Mouse (Mus musculus) kidney, embryonic 14.5 days (tissue): ENCODE results near the gene Gm30302. TPM values are rescaled to one million over a fixed set of nuclear protein-coding genes. Genes with fewer than 3 reads are reported as not detected.
"Not testable (repeated sequence)": the region's sequence is repeated elsewhere in the genome, so short reads cannot be mapped to it uniquely, and the experiment has no call there.

Source experiments
- ATAC-seq: fragments of 200-750 bp; cut with Nextera tagmentation; 2 replicates; pipeline ENCODE4 v1.8.0; 2017; ENCODE audit warnings: moderate number of reproducible peaks, mild to moderate bottlenecking, moderate TSS enrichment, moderate library complexity; ENCODE audit not compliant: low FRiP score, low TSS enrichment
- H3K27ac ChIP-seq: fragments of 300-500 bp; sonication (generic); 2 replicates; pipeline ENCODE4 v1.5.1; 2014; ENCODE audit warnings: low read depth, mild to moderate bottlenecking, low read length, moderate library complexity, mixed read lengths
- H3K27me3 ChIP-seq: fragments of 300-500 bp; sonication (generic); 2 replicates; pipeline ENCODE4 v1.6.1; 2014; ENCODE audit warnings: mild to moderate bottlenecking, low read length; ENCODE audit not compliant: control insufficient read depth, insufficient read depth
- H3K36me3 ChIP-seq: fragments of 300-500 bp; sonication (generic); 2 replicates; pipeline ENCODE4 v1.6.1; 2014; ENCODE audit warnings: low read length, mixed read lengths; ENCODE audit not compliant: control insufficient read depth, insufficient read depth
- H3K4me1 ChIP-seq: fragments of 300-500 bp; sonication (generic); 2 replicates; pipeline ENCODE4 v1.6.1; 2014; ENCODE audit warnings: low read length, mixed read lengths; ENCODE audit not compliant: control insufficient read depth, insufficient read depth
- H3K4me2 ChIP-seq: fragments of 300-500 bp; sonication (generic); replicated peaks from 2 replicates; pipeline ENCODE4 v1.6.1; 2014; ENCODE audit warnings: low read depth, mild to moderate bottlenecking, low read length
- H3K4me3 ChIP-seq: fragments of 300-500 bp; sonication (generic); 2 replicates; pipeline ENCODE4 v1.5.1; 2014; ENCODE audit warnings: mild to moderate bottlenecking, low read length
- H3K9ac ChIP-seq: fragments of 300-500 bp; sonication (generic); 2 replicates; pipeline ENCODE4 v1.6.1; 2014; ENCODE audit warnings: low read depth, mild to moderate bottlenecking, low read length, moderate library complexity
- H3K9me3 ChIP-seq: fragments of 300-500 bp; sonication (generic); 2 replicates; pipeline ENCODE4 v1.6.1; 2016; ENCODE audit warnings: low read length; ENCODE audit not compliant: control insufficient read depth
- WGBS: fragments of 180-500 bp; shearing (Covaris S2); extraction: QIAGEN DNeasy Blood & Tissue Kit; methylation state at CpG from one replicate; pipeline ENCODE4 v1.1.7; 2014; 5-methylcytosine and 5-hydroxymethylcytosine counted together
- polyA plus RNA-seq: library from polyadenylated mRNA; unstranded; fragments of >200 nt; fragmentation: Nextera tagmentation; extraction: Ambion mirVana; gene quantifications from 2 replicates; pipeline ENCODE4 v1.2.1, GENCODE M21; 2014

The Gm30302 gene
- polyA plus RNA-seq, 1 experiment from 2014 or later = not detected

DNA sequence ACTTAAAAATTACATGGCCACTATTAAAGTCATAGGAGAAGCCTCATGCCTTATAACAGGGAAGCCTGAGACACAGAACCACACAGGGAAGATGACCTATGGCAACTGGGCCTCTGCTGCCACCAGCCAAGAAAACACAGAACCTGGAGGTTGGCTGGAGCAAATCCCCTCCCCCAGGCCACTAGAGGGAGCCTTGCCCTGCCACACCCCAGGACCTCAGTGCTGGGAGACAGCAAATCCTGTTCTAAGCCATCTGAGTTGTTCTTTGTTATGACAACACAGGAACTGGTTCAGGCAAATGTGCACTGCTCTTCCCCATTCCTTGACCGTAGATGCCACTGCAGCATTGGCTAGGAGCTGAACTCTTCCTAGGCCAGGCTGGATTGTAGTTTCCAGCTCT lies 8.3 kb upstream of the Gm30302 start:
- ATAC-seq = no peak
- Histone ChIP-seq H3K9me3 (no peaks in the 10 kb centered on the region), H3K4me3 (no peak overlapping the region), H3K9ac (no peak overlapping the region), H3K27me3 (no peaks in the 10 kb centered on the region), H3K4me2 (no peak overlapping the region), H3K4me1 (no peaks in the 10 kb centered on the region), H3K27ac (no peak overlapping the region), H3K36me3 (no peaks in the 10 kb centered on the region)
- WGBS = 83% methylated on average over 1 of the region's 1 CpGs

DNA sequence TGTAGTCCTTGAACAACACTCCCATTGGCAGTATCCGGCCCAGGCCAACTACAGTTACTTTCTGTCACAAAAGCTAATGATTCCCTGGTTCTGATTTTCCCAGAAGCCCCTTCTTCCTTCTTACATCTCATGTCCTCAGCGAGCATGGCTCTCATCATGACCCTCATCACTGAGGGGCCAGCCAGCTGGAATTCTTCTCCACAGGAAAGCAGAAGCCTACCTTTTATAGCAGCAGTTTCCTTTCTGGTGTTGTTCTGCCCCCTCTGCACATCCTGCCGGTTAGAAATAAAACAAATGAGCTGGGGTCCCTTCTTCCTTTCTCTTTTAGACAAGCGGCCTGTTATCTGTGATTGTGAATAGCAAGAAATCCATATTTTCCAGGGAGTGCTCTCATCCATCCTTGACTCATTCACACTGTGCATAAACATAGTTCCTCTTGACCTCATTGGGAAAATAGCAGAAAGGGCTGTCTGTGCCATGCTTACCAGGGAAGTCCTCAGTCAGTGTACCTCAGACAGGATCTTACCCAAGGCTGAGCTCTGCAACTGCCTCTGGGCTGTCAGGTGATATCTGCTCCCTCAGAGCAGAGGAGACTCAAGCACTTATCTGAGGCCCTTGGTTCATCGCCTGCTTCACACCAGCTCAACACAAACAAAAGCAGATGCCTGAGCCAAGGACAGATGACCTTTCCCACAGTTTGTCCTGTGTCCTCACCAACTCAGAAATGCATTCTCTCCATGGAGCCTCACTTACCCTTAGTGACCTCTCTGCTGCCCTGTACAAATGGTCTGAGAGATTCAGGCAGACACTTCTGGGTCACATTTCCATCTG lies 10.0 kb downstream of the Gm30302 start:
- Histone ChIP-seq H3K9me3 (no peaks in the 10 kb centered on the region), H3K27me3 (no peaks in the 10 kb centered on the region), H3K4me2 (no peak overlapping the region), H3K9ac (no peak overlapping the region), H3K36me3 (no peaks in the 10 kb centered on the region), H3K4me3 (no peak overlapping the region), H3K4me1 (0 out of 2 replicates have a peak, but pooled peaks cover 7% of the 10 kb centered on the region), H3K27ac (no peak overlapping the region; the same call in 1 of the 2 replicates)
- no peak for ATAC-seq
- WGBS = 34% methylated on average over 5 of the region's 5 CpGs

DNA sequence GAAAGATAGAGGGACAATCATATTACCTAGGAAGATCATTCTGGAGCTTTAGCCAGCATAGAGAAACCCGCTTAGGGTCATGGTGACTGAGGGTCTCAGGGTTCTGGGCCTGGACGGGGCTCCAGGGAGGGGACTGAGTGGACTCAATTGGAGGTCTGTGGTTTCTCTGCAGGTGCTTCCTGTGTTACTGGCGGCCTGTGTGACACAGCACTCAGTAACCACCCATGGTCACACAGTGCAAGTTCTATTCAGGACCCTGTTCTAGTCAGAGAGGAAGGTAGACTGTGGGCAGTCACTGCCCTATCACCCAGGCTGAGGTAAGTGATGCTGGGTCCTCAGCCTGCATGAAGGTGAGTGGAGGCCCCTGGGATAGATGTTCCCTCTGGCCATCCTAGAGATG lies 14.9 kb downstream of the Gm30302 start:
- no peak overlapping the region for H3K4me3 ChIP-seq
- 0 out of 2 replicates have a peak, but pooled peaks cover 2% of the 10 kb centered on the region for H3K4me1 ChIP-seq
- WGBS = 83% methylated on average over 3 of the region's 3 CpGs
- no peak overlapping the region for H3K4me2 ChIP-seq
- no peaks in the 10 kb centered on the region for H3K27me3 ChIP-seq
- ATAC-seq = no peak
- H3K9ac ChIP-seq = no peak overlapping the region
- no peaks in the 10 kb centered on the region for H3K36me3 ChIP-seq
- no peaks in the 10 kb centered on the region for H3K9me3 ChIP-seq
- no peak overlapping the region for H3K27ac ChIP-seq

DNA sequence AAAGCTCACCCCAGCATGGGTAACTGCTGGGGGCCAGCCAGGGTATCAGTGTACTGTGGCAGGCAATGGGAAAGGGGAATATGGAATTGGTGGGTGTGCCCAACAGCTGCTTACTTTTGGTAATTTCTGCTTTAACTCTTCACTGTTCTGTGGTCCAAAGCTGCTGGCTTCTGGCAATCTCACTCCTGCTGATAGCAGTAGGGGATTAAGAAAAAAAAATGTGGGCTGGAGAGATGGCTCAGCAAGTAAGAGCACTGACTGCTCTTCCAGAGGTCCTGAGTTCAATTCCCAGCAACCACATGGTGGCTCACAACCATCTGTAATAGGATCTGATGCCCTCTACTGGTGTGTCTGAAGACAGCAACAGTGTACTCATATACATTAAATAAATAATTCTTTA lies 27.3 kb downstream of the Gm30302 start:
- not testable (repeated sequence) for H3K4me2 ChIP-seq, H3K27me3 ChIP-seq, H3K4me1 ChIP-seq, ATAC-seq, H3K27ac ChIP-seq, H3K4me3 ChIP-seq, H3K9ac ChIP-seq, H3K9me3 ChIP-seq, H3K36me3 ChIP-seq

DNA sequence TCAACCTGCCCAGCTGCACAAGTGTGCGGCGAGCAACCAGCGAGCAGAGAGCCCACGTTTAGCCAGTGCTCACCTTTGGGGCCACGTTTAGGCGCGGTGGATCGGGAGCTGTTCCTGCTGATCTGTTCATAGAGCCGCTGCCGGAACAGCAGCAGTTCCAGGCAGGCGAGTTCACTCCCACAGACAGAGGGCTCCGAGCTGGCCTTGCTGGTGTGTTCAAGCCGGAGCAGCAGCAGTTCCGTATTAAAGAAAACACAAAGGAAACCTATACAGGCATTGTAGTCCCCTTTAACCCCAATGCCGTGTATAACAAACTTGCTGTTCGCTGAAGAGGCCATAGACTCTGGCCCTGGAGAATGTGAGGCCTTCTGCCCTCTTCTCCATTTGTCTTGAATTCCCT lies 29.7 kb downstream of the Gm30302 start:
- Histone ChIP-seq H3K36me3 (no peaks in the 10 kb centered on the region), H3K4me2 (no peak overlapping the region), H3K27ac (no peak overlapping the region), H3K4me1 (no peaks in the 10 kb centered on the region), H3K9me3 (no peaks in the 10 kb centered on the region), H3K9ac (no peak overlapping the region), H3K4me3 (no peak overlapping the region), H3K27me3 (no peaks in the 10 kb centered on the region)
- no peak for ATAC-seq
- WGBS = 65% methylated on average over 16 of the region's 16 CpGs

DNA sequence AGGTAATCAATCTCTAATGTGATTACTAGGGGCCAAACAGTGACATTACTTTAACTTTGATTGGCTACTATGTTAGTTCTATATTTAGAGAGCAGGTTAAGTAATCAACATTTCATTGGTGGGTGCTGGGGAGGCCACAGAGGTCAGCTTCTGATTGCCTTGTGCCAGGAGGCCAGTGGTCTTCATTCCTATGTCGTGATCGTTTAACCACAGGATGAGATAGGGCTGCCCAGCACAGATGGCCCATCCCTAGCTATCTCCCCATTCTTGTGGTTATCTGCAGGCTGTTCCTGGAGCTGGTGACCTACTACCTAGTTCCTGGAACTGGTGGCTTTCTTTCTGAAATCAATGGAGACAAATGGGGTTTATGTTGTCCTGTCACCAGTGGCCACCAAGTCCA lies 30.8 kb downstream of the Gm30302 start:
- no peak overlapping the region for H3K4me2 ChIP-seq
- H3K4me1 ChIP-seq = no peaks in the 10 kb centered on the region
- no peaks in the 10 kb centered on the region for H3K27me3 ChIP-seq
- 62% methylated on average over 2 of the region's 2 CpGs for WGBS
- no peak overlapping the region for H3K4me3 ChIP-seq
- no peak overlapping the region for H3K27ac ChIP-seq
- H3K9ac ChIP-seq = no peak overlapping the region
- no peaks in the 10 kb centered on the region for H3K9me3 ChIP-seq
- no peaks in the 10 kb centered on the region for H3K36me3 ChIP-seq
- ATAC-seq = no peak

DNA sequence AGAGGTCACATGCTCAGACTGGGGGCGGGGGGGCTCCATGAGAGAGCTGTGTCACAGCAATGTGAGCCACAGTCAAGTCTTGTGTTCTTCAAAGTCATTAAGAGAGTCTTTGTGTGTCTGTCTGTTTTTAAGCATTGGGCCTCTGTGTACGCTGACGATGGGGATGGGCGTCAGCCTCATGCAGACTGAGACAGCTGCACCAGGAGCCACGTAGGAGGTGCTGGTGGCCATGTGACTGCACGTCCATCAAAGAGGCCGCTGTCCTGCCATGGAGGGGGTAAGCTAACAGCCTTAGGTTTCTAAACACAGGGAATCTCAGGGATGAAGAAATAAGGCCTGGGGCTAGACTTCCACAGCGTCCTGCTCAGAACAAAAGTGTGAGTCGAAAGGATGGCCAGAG lies 32.5 kb downstream of the Gm30302 start:
- ATAC-seq = no peak
- Histone ChIP-seq H3K9me3 (no peaks in the 10 kb centered on the region), H3K4me1 (no peaks in the 10 kb centered on the region), H3K9ac (no peak overlapping the region), H3K4me2 (no peak overlapping the region), H3K27ac (no peak overlapping the region), H3K4me3 (no peak overlapping the region), H3K27me3 (no peaks in the 10 kb centered on the region), H3K36me3 (no peaks in the 10 kb centered on the region)
- WGBS = 43% methylated on average over 9 of the region's 9 CpGs

DNA sequence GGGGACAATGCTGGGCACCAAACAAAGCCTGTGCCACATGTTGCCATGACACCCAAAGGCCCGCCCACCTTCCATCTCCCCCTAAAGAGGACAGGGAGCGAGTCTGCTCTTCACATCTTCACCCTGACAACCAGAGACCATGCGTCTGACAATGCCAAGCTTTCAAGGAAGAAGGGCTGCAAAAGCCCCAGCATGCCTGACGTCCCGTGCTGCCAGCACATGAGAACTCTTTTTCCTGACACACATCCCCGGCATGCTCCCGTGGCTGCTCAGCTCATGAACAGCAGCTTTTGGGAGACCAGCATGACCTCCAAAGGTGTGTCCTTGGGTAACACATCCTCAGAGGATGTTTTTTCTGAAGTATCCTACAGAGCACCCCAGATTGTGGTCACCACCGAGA lies 33.5 kb downstream of the Gm30302 start:
- 90% methylated on average over 8 of the region's 8 CpGs for WGBS
- no peaks in the 10 kb centered on the region for H3K9me3 ChIP-seq
- H3K36me3 ChIP-seq = no peaks in the 10 kb centered on the region
- no peak for ATAC-seq
- H3K27me3 ChIP-seq = no peaks in the 10 kb centered on the region
- H3K4me1 ChIP-seq = no peaks in the 10 kb centered on the region
- H3K27ac ChIP-seq = no peak overlapping the region
- no peak overlapping the region for H3K4me3 ChIP-seq
- H3K9ac ChIP-seq = no peak overlapping the region
- H3K4me2 ChIP-seq = no peak overlapping the region

DNA sequence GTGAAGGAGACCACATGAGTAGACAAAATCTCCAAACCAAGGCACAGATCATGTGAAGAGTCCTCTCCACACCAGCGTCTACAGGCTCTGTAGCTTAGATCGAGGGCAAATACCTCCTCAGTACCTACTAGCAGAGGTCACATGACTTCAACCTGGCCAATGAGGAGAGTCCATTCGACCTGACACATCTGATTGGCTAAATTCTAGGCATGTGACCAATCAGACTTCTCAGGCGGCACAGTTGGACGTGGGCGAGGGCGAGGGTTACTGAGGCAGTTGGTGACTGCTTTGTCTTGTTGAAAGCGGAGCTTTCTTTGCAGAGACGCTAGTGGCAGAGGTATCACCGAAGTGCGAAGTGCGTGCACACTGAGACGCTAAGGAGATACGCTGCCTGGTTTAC lies 36.6 kb downstream of the Gm30302 start:
- H3K9ac ChIP-seq = no peak overlapping the region
- H3K4me3 ChIP-seq = no peak overlapping the region
- no peak for ATAC-seq
- no peaks in the 10 kb centered on the region for H3K27me3 ChIP-seq
- no peaks in the 10 kb centered on the region for H3K4me1 ChIP-seq
- H3K9me3 ChIP-seq = no peaks in the 10 kb centered on the region
- H3K27ac ChIP-seq = no peak overlapping the region
- no peaks in the 10 kb centered on the region for H3K36me3 ChIP-seq
- 86% methylated on average over 14 of the region's 14 CpGs for WGBS
- no peak overlapping the region for H3K4me2 ChIP-seq
